Mouse (Mus musculus): ENCODE results near the gene Tmem246. TPM values are rescaled to one million over a fixed set of nuclear protein-coding genes. Genes with fewer than 3 reads are reported as not detected.

Gene Tmem246
- polyA plus RNA-seq, 1 experiment from 2014 or later, result 34.1 TPM

- H3K27me3 ChIP-seq, result no peaks in the 10 kb centered on the region
- no peaks in the 10 kb centered on the region for H3K36me3 ChIP-seq
- no peaks in the 10 kb centered on the region for H3K4me1 ChIP-seq
- H3K9me3 ChIP-seq, result no peaks in the 10 kb centered on the region
- H3K9ac ChIP-seq, result no peak overlapping the region
- no peak overlapping the region for H3K4me2 ChIP-seq (replicated peaks)
- no peak overlapping the region for H3K27ac ChIP-seq
- no peak for ATAC-seq (ENCODE audit: low FRiP score, low read depth)
- no peak overlapping the region for H3K4me3 ChIP-seq
- WGBS, result 69% methylated on average over 20 of the region's 20 CpGs
Observed at GRCm38 (mm10) chr4:49559915-49560772, 37.5 kb downstream of the Tmem246 start.

GRCm38 (mm10) chr4:49558181-49558580 is 39.5 kb downstream of the Tmem246 start:
- H3K9ac ChIP-seq, result no peak overlapping the region
- no peak for ATAC-seq (ENCODE audit: low FRiP score, low read depth)
- H3K4me1 ChIP-seq, result no peaks in the 10 kb centered on the region
- no peaks in the 10 kb centered on the region for H3K27me3 ChIP-seq
- H3K27ac ChIP-seq, result no peak overlapping the region
- H3K36me3 ChIP-seq, result no peaks in the 10 kb centered on the region
- H3K9me3 ChIP-seq, result no peaks in the 10 kb centered on the region
- no peak overlapping the region for H3K4me2 ChIP-seq (replicated peaks)
- 58% methylated on average over 2 of the region's 2 CpGs for WGBS
- no peak overlapping the region for H3K4me3 ChIP-seq

- no peak overlapping the region for H3K27ac ChIP-seq
- 94% methylated on average over 7 of the region's 7 CpGs for WGBS
- no peak for ATAC-seq (ENCODE audit: low FRiP score, low read depth)
- no peak overlapping the region for H3K4me2 ChIP-seq (replicated peaks)
- H3K27me3 ChIP-seq, result no peaks in the 10 kb centered on the region
- H3K36me3 ChIP-seq, result no peaks in the 10 kb centered on the region
- H3K9ac ChIP-seq, result no peak overlapping the region
- H3K4me1 ChIP-seq, result no peaks in the 10 kb centered on the region
- no peaks in the 10 kb centered on the region for H3K9me3 ChIP-seq
- H3K4me3 ChIP-seq, result no peak overlapping the region
Observed at GRCm38 (mm10) chr4:49557375-49557774, 40.3 kb downstream of the Tmem246 start.

- Histone ChIP-seq H3K36me3 (no peaks in the 10 kb centered on the region), H3K9me3 (no peaks in the 10 kb centered on the region), H3K4me2 (replicated peaks) (no peak overlapping the region), H3K4me1 (no peaks in the 10 kb centered on the region), H3K4me3 (no peak overlapping the region), H3K27me3 (no peaks in the 10 kb centered on the region), H3K27ac (no peak overlapping the region), H3K9ac (no peak overlapping the region)
- no peak for ATAC-seq (ENCODE audit: low FRiP score, low read depth)
- 72% methylated on average over 5 of the region's 5 CpGs for WGBS
Observed at GRCm38 (mm10) chr4:49553380-49553779, 44.3 kb downstream of the Tmem246 start.

- H3K4me2 ChIP-seq (replicated peaks), result no peak within 1 kb of the TSS
- no peak for ATAC-seq (ENCODE audit: low FRiP score, low read depth)
- WGBS, result 54% methylated on average over 3 of the region's 3 CpGs
- no peaks in the 10 kb centered on the region for H3K27me3 ChIP-seq
- no peak within 1 kb of the TSS for H3K4me3 ChIP-seq
- H3K9ac ChIP-seq, result no peak within 1 kb of the TSS
- H3K27ac ChIP-seq, result no peak within 1 kb of the TSS
- H3K9me3 ChIP-seq, result no peaks in the 10 kb centered on the region
- no peaks in the 10 kb centered on the region; the same call in 1 of the 2 replicates for H3K4me1 ChIP-seq
- no peaks in the 10 kb centered on the region for H3K36me3 ChIP-seq
Observed at GRCm38 (mm10) chr4:49549383-49549782, 48.3 kb downstream of the Tmem246 start, which contains the start of gene Aldob. Gene Aldob (minus strand): TSS chr4:49549546.

GRCm38 (mm10) chr4:49547544-49548219 is 50.0 kb downstream of the Tmem246 start:
- Histone ChIP-seq H3K9ac (no peak overlapping the region), H3K4me2 (replicated peaks) (no peak overlapping the region), H3K36me3 (no peaks in the 10 kb centered on the region), H3K9me3 (no peaks in the 10 kb centered on the region), H3K4me3 (no peak overlapping the region), H3K27ac (no peak overlapping the region), H3K27me3 (no peaks in the 10 kb centered on the region), H3K4me1 (no peaks in the 10 kb centered on the region; the same call in 1 of the 2 replicates)
- no peak for ATAC-seq (ENCODE audit: low FRiP score, low read depth)
- WGBS, result 84% methylated on average over 7 of the region's 7 CpGs

GRCm38 (mm10) chr4:49546873-49547543 is 50.7 kb downstream of the Tmem246 start:
- ATAC-seq (ENCODE audit: low FRiP score, low read depth), result no peak
- Histone ChIP-seq H3K27ac (no peak overlapping the region), H3K4me3 (no peak overlapping the region), H3K9me3 (no peaks in the 10 kb centered on the region), H3K36me3 (no peaks in the 10 kb centered on the region), H3K9ac (no peak overlapping the region), H3K4me2 (replicated peaks) (no peak overlapping the region), H3K27me3 (no peaks in the 10 kb centered on the region), H3K4me1 (no peaks in the 10 kb centered on the region; the same call in 1 of the 2 replicates)
- 75% methylated on average over 6 of the region's 6 CpGs for WGBS

GRCm38 (mm10) chr4:49546026-49546425 is 51.6 kb downstream of the Tmem246 start:
- Histone ChIP-seq H3K9me3 (no peaks in the 10 kb centered on the region), H3K27ac (no peak overlapping the region), H3K4me3 (no peak overlapping the region), H3K4me2 (replicated peaks) (no peak overlapping the region), H3K27me3 (no peaks in the 10 kb centered on the region), H3K4me1 (no peaks in the 10 kb centered on the region; the same call in 1 of the 2 replicates), H3K9ac (no peak overlapping the region), H3K36me3 (no peaks in the 10 kb centered on the region)
- no peak for ATAC-seq (ENCODE audit: low FRiP score, low read depth)
- WGBS, result 94% methylated on average over 2 of the region's 2 CpGs

- WGBS, result 74% methylated on average over 3 of the region's 3 CpGs
- H3K9me3 ChIP-seq, result no peaks in the 10 kb centered on the region
- H3K4me1 ChIP-seq, result no peaks in the 10 kb centered on the region; the same call in 1 of the 2 replicates
- no peaks in the 10 kb centered on the region for H3K27me3 ChIP-seq
- no peak overlapping the region for H3K4me3 ChIP-seq
- H3K4me2 ChIP-seq (replicated peaks), result no peak overlapping the region
- no peak for ATAC-seq (ENCODE audit: low FRiP score, low read depth)
- no peak overlapping the region for H3K9ac ChIP-seq
- H3K27ac ChIP-seq, result no peak overlapping the region
- no peaks in the 10 kb centered on the region for H3K36me3 ChIP-seq
Observed at GRCm38 (mm10) chr4:49540966-49541365, 56.7 kb downstream of the Tmem246 start.

GRCm38 (mm10) chr4:49539665-49540064 is 58.0 kb downstream of the Tmem246 start:
- Histone ChIP-seq H3K9me3 (no peaks in the 10 kb centered on the region), H3K4me3 (no peak overlapping the region), H3K36me3 (no peaks in the 10 kb centered on the region), H3K4me2 (replicated peaks) (no peak overlapping the region), H3K4me1 (no peaks in the 10 kb centered on the region), H3K27me3 (no peaks in the 10 kb centered on the region), H3K27ac (no peak overlapping the region), H3K9ac (no peak overlapping the region)
- ATAC-seq (ENCODE audit: low FRiP score, low read depth), result no peak
- WGBS, result 65% methylated on average over 6 of the region's 6 CpGs

GRCm38 (mm10) chr4:49536671-49537070 is 61.0 kb downstream of the Tmem246 start:
- 86% methylated on average over 4 of the region's 4 CpGs for WGBS

More at GRCm38 (mm10) chr4:49536671-49537070, 61.0 kb downstream of the Tmem246 start:
- H3K36me3 ChIP-seq, result peaks cover 13% of the 10 kb centered on the region
- H3K4me3 ChIP-seq, result no peak overlapping the region
- no peak overlapping the region for H3K4me2 ChIP-seq (replicated peaks)
- no peak overlapping the region for H3K27ac ChIP-seq
- no peaks in the 10 kb centered on the region for H3K27me3 ChIP-seq
- H3K9ac ChIP-seq, result no peak overlapping the region
- no peaks in the 10 kb centered on the region for H3K4me1 ChIP-seq
- ATAC-seq (ENCODE audit: low FRiP score, low read depth), result no peak
- no peaks in the 10 kb centered on the region for H3K9me3 ChIP-seq
